Mouse (Mus musculus) heart, postnatal 36 days (tissue): ENCODE measurements at regions not wholly inside any gene's neighbourhood (a gene's known extent, or its start where the extent isn't known, plus 50 kb on each side); places are given as distances from the start of the nearest gene placed in this dataset.
"Not testable (repeated sequence)": the region's sequence is repeated elsewhere in the genome, so short reads cannot be mapped to it uniquely, and the experiment has no call there.

ENCODE experiments used
- DNase-seq, 2 experiments: peaks; one replicate each; pipeline ENCODE4 v3.0.0; 2021 to 2022
- intact Hi-C: fragments of 180-260 bp; cut with DNase I; formaldehyde crosslinking; loops from one replicate; pipeline ENCODE4 v1.15.1; 2025

DNA sequence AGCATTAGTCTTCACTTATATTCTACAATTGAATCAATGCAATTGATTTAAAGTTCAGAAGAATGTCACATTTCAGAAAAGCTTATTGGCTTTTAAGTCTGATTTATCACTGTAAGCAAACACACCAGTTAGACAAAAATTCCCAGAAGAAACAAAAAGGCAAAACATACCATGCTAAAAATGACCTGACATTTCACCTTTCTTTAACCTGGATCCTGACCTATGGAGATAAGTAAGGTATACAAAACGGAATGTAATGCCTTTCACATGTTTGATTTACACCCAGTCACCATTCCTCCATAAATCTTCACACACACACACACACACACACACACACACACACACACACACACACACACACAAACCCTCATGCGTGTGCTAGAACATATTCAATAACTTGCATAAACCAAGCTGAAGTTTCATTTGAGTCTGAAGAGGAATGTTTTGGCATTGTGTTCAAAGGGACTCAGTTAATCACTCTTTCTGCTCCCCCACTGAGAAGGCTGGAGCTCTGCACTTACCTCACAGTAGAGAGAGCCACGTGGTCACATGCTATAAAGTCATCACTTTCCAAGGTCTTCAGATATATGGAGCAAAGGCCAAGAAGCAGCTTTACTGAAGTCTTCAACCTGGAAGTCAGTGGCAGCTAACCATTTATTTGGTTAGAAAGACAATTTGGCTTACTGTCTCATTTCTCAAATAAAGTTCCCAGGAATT is 307.6 kb upstream of the Flrt2 start:
- DNase-seq, result no peak
- intact Hi-C loops, result no loop called here

- intact Hi-C loops, result no loop called here
- no peak for DNase-seq
These were observed 306.3 kb upstream of the Flrt2 start for GRCm38 (mm10) chr12:95385688-95386087.

- intact Hi-C loops, result no loop called here
- no peak for DNase-seq
These were observed 303.8 kb upstream of the Flrt2 start for GRCm38 (mm10) chr12:95388185-95388584.

DNA sequence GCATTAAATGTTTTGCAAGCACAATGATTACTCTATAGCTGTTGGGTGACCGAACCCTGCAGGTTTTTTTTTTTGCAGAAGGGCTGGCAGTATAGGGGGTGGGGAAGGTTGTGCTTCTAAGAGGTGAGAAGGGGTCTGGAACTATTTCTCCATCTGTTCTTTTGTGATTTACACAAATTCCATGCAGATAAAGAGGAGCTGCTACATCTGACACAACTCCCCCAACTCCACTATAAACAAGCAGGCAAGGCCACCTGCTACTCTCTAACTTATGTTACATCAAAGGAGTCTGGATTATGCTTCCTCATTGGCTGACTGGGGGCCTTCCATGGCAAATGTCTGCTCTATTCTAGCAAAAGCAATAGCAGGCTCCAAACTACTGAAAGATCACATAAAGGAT is 299.2 kb upstream of the Flrt2 start:
- no peak for DNase-seq
- intact Hi-C loops, result no loop called here

DNA sequence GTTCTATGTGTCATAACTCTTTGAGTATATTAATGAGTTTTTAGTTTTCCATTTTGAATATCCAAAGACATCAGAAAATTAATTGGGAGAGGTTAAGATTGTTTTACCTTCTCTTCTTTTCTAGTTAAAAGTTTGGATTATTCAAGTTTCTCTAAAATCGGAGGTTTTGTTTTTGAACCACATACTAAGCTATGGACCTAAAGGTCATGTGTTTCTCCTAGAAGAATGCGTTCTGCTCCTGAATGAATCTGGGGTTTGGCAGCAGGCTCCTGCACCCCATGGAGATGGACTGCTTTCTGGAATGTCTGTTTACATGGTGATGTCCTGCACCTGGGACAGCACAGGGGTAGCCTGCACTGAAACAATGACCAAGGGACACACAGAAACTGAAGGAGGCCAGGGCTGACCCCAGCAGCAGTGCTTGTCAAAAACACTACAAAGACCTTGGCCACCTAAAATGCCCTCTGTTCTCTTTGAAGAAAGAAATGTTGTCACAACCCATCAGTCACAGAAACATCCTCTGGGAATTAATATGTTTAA is 297.0 kb upstream of the Flrt2 start:
- DNase-seq, result no peak
- intact Hi-C loops, result no loop called here

GRCm38 (mm10) chr12:95420861-95421260 is 271.2 kb upstream of the Flrt2 start:
- intact Hi-C loops, result no loop called here
- no peak for DNase-seq

DNA sequence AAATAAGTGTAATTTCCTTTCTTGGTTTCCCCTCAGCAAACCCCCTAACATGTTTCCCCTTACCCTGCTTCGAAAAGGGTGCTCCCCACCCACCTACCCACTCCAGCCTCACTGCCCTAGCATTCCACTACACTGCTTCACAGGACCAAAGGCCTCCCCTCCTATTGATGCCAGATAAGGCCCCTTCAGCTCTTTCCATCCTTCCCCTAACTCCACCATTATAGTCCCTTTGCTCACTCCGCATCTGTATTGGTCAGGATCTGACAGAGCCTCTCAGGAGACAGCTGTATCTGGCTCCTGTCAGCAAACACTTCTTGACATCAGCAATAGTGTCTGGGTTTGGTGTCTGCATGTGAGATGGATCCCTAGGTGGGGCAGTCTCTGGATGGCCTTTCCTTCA is 267.3 kb upstream of the Flrt2 start:
- intact Hi-C loops, result no loop called here
- no peak for DNase-seq

DNA sequence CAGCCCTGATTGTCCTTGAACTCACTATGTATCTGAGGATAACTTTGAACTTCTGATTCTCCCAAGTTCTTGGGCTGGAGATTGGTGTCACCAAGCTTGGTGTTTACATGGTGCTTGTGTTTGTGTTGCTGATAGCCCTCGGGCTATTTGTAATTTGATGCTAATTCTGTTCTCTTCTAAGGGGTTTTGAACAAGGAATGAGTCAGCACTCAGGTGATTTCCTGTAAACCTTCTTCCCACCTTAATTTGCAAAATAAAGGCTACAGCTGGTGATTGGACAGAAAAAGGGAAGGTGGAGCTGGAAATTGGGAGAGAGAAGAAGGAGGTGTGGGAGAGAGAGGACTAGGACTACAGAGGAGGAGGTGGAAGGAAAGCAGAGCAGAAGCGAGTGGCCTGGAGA is 254.8 kb upstream of the Flrt2 start:
- intact Hi-C loops, result no loop called here
- no peak for DNase-seq

DNA sequence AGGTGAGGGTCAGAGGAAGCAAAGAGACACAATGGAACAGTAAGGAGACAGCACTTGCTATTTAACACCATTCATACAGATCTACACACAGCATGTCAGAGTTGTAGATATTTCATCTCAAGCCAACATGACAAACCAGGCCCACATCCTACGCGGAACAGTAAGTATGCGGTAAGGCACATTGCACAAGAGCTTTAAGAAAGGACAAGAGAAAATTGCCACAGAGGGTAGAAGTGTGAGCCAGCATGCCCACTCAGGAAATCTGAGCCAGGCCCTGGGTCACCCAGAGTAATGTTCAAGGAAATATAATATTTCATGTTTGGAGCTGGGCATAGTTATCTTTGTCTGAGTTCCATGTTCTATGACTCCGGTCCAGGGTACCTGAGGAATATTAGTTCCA is 234.5 kb upstream of the Flrt2 start:
- intact Hi-C loops, result no loop called here
- DNase-seq, result no peak

GRCm38 (mm10) chr12:95466502-95467490 is 225.2 kb upstream of the Flrt2 start:
- DNase-seq, result no peak
- intact Hi-C loops, result no loop called here

DNA sequence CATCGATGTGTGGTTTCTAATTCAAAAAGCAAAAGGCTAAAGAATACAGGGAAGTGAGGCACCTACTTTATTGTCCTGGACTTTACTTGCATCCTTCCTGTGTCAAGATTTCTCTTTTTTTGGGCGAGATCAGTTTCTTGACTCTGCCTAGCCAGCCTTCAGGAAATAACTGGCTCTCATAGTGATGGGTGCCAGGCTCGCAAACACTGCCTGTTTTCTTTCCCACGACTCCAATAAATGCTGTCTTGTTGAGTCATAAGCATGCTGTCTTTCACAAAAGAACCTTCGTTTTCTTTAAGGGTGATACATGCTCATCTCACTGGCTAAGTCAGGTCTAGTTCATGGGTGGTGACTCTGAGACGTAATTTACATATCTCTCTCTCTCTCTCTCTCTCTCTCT is 222.1 kb upstream of the Flrt2 start:
- intact Hi-C loops, result no loop called here
- DNase-seq, result no peak

DNA sequence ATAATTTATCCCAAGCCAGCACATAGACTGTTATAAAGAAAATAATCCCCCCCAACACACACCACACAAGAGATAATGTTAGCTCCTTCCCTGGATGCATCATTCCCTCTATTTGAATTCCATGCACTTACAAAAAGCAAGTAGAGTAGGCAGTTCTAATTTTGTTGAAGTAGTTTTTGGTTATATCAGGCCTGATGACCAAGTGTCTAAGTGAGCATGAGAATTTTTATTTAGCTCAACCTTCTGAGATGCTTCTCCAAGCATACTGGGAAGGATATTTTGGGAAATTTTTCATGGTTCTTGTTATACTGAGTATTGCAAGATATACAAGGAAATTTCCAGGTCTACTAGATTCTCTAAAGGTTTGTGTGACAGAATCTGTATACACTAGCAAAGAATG is 205.5 kb upstream of the Flrt2 start:
- intact Hi-C loops, result no loop called here
- DNase-seq, result no peak

DNA sequence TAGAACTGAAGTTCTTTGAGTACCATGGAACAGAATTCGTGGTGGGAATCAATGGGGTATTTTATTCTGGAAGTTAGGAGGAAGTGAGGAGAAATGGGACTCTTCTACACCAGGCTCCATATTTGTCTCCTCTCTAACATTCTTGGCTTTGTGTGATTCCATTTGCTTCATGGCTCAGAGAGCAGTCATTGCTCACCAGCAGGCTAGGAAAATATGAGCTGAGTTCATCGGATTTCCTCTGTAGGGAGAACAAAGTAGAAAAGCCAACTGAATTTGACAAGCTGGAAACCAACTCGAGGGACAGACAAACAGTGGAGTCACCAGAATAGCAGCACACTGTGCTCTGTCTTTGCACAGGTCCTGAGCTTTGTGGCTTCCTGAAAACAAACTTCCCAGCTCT is 203.7 kb upstream of the Flrt2 start:
- no peak for DNase-seq
- intact Hi-C loops, result no loop called here

DNA sequence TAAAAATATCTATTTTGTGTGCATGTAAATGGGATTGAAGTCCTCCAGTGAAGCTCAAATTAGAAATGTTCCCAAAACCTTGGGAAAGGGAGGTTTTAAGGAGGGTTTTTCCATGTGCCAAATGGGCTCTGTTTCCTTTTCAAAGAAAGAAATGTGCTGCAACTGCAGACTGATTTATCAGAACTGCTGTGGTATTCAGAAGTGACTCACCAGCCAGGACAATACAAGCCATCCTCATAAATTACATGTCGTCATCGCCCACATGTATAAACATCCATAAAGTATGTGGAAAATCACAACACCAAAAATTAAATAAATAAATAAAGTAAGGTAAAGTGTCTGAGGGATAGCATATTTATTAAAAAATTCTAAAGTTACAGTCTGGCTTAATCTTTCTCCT is 202.7 kb upstream of the Flrt2 start:
- intact Hi-C loops, result no loop called here
- DNase-seq, result no peak

- intact Hi-C loops, result no loop called here
- no peak for DNase-seq
These were observed 202.2 kb upstream of the Flrt2 start for GRCm38 (mm10) chr12:95489848-95490247.

DNA sequence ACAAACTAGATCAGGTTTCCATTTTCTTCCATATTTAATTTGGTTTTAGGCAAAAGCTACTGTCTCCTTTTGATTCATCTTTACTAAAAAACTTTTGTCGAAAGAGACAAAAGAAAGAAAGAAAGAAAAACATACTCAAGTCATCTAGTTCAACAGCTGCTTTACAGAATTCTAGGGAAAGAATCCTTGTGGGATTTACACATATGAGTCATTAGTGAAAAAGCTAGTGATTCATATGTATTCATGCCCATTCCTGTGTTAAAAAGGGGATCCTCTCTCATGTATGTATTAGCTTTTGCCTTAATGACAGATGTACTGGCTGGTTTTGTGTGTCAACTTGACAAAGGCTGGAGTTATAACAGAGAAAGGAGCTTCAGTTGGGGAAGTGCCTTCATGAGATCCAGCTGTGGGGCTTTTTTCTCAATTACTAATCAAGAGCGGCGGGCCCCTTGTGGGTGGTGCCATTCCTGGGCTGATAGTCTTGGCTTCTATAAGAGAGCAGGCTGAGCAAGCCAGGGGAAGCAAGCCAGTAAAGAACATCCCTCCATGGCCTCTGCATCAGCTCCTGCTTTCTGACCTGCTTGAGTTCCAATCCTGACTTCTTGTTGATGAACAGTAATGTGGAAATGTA is 200.1 kb upstream of the Flrt2 start:
- intact Hi-C loops, result not testable (repeated sequence)
- peak; percentile 2 to 9 for DNase-seq

GRCm38 (mm10) chr12:95501443-95501842 is 190.6 kb upstream of the Flrt2 start:
- no peak for DNase-seq
- intact Hi-C loops, result no loop called here

GRCm38 (mm10) chr12:95520008-95520407 is 172.0 kb upstream of the Flrt2 start:
- no peak for DNase-seq
- intact Hi-C loops, result no loop called here

- DNase-seq, result no peak
These were observed 170.0 kb upstream of the Flrt2 start for GRCm38 (mm10) chr12:95522052-95522451.

GRCm38 (mm10) chr12:95533888-95534639 is 158.0 kb upstream of the Flrt2 start:
- intact Hi-C loops, result no loop called here
- no peak for DNase-seq

More at GRCm38 (mm10) chr12:95522052-95522451, 170.0 kb upstream of the Flrt2 start:
- intact Hi-C loops, result no loop called here
